Mouse (Mus musculus) heart, adult 11 months (tissue): ENCODE data around the gene Fxr2.

Experiments used
- DNase-seq: peaks from one replicate; pipeline ENCODE4 v3.0.0; 2022

The Fxr2 gene

GRCm38 (mm10) chr11:69613553-69614256, 19.1 kb upstream of the Fxr2 start:
- DNase-seq, result peak; percentile 97

- DNase-seq, result peak; percentile 88
These were observed 18.6 kb upstream of the Fxr2 start for GRCm38 (mm10) chr11:69614257-69614588.

- DNase-seq, result no peak
These were observed 16.0 kb upstream of the Fxr2 start for GRCm38 (mm10) chr11:69616781-69617180.

GRCm38 (mm10) chr11:69617805-69618204, 15.0 kb upstream of the Fxr2 start, which contains the start of gene Shbg:
TSS of gene Shbg (minus strand) at chr11:69617905.
- DNase-seq, result peak; percentile 86

- DNase-seq, result no peak
These were observed 12.3 kb upstream of the Fxr2 start for GRCm38 (mm10) chr11:69620394-69621081.

GRCm38 (mm10) chr11:69621571-69622268, 11.1 kb upstream of the Fxr2 start, which contains the start of gene Sat2:
TSS of gene Sat2 (plus strand) at chr11:69622024.
- peak; percentile 98 for DNase-seq

- peak; percentile 92 for DNase-seq
These were observed 10.4 kb upstream of the Fxr2 start for GRCm38 (mm10) chr11:69622406-69622805.

- no peak for DNase-seq
These were observed 9.8 kb upstream of the Fxr2 start for GRCm38 (mm10) chr11:69623006-69623405.

GRCm38 (mm10) chr11:69624339-69624738, 8.5 kb upstream of the Fxr2 start:
- DNase-seq, result peak; percentile 55

GRCm38 (mm10) chr11:69628286-69628685, 4.5 kb upstream of the Fxr2 start:
- peak; percentile 94 for DNase-seq

- DNase-seq, result no peak
These were observed 3.0 kb upstream of the Fxr2 start for GRCm38 (mm10) chr11:69629802-69630201.

- DNase-seq, result peak; percentile 98
These were observed 507 bp downstream of the Fxr2 start for GRCm38 (mm10) chr11:69633128-69633866.

GRCm38 (mm10) chr11:69635471-69635870, 2.7 kb downstream of the Fxr2 start:
- no peak for DNase-seq

GRCm38 (mm10) chr11:69645860-69646259, 13.1 kb downstream of the Fxr2 start:
- DNase-seq, result no peak

- DNase-seq, result peak; percentile 79
These were observed 20.6 kb downstream of the Fxr2 start for GRCm38 (mm10) chr11:69653399-69653798.

GRCm38 (mm10) chr11:69654760-69655159, 22.0 kb downstream of the Fxr2 start:
- peak; percentile 88 for DNase-seq

- peak; percentile 94 for DNase-seq
These were observed 22.7 kb downstream of the Fxr2 start, which contains the start of gene Sox15 for GRCm38 (mm10) chr11:69655264-69656064. TSS of gene Sox15 (plus strand) at chr11:69655314.

GRCm38 (mm10) chr11:69656065-69656455, 23.3 kb downstream of the Fxr2 start:
- no peak for DNase-seq

GRCm38 (mm10) chr11:69656617-69657461, 24.0 kb downstream of the Fxr2 start:
- DNase-seq, result peak; percentile 91

- DNase-seq, result peak; percentile 91
These were observed 24.7 kb downstream of the Fxr2 start for GRCm38 (mm10) chr11:69657462-69657881.
